Mouse (Mus musculus) adrenal gland, postnatal 4 days (tissue): ENCODE measurements at regions not wholly inside any gene's neighbourhood (a gene's known extent, or its start where the extent isn't known, plus 50 kb on each side); places are given as distances from the start of the nearest gene placed in this dataset.

Source experiments
- DNase-seq, 2 experiments: peaks; one replicate each; pipeline ENCODE4 v3.0.0; 2021 to 2022; ENCODE audit warnings: low spot score in 2 of 2, mixed read lengths in 2 of 2

DNA sequence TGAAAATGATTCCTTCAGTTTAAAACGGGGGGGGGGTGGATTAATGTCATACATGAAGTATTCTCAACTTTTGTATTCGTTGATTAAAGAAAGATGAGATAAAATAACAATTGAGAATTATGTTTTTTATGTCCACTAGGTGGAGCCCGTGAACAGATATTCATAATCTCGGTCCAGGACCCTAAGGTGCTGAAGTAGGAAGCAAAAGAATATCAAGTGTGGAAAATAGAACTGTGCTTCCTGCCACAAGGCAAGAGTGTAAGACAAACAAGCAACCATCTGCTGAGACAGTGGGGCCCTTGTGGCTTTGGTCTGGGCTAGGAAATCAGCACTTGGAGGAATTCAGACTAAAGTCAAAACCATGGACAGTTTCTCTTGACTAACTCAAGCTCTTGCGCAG lies 50.9 kb upstream of the Kap start:
- no peak for DNase-seq

DNA sequence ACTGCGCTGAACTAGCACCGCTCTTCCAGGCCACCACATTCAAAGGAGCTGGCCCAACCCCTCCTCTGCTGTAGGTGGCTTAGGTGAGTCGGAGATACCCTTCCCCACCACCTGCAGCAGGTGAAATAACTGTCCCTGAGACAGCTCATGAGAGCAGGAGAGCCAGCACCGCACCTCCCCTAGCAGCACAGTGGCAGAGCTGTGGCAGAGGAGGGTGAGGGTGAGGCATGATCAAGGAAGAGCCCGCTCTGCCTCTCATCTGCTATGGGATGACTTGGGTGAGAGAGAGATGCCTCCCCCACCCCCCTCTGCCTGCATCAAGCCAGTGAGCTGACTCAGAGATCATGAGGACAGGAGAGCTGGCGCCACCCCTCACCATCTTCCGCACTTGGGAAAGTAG lies 81.1 kb upstream of the Kap start:
- no peak for DNase-seq

DNA sequence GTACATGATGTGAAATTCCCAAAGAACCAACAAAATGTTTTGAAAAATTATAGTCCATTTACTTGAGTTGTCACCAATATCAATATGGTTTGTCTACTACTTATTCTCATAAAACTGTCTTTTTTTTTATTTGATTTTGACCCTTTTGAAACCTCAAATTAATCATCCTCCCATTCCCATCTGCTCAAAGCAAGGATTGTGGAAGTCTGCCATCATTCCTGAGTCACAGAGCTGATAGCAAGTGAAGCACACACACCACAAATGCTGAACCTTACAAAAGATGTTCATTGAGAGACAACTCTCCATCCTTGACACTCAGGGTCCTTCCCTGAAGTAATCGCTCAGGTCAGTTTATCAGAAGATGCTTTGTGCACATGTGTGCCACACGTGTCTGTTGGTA lies 82.1 kb upstream of the Kap start:
- no peak for DNase-seq

DNA sequence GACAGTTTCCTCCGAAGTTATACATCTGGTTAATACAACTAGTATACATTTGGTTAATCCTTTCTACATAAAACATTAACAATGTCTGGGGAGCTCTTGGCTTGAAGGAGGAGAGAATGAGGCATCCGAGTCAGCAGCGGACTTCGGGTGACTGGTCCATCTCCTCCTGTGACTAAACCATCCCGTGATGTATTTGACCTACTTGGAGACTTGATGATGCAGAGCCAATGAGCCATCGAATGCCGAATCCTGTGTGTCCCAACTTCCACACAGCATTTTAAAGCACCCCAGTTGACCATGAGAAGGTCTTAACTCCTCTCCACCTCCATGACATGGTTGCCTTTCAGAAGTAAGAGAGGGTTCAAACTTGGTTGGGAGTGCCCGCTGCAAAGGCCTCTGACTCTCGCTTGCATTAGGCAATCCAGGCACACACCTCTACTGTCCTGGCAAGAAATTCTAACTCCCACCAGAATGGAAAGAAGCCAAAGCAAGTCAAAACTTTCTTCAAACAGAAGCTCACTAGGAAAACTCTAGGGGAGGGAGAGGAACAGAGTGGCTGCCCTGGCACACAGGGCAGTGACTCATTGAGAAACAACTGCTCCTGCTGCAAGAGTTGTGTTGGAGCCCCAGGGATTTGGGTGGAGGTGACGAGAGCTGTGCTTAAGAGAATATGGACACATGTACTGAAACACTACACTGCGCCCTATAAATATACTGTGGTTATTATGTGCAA lies 75.4 kb upstream of the Etv6 start:
- no peak for DNase-seq

DNA sequence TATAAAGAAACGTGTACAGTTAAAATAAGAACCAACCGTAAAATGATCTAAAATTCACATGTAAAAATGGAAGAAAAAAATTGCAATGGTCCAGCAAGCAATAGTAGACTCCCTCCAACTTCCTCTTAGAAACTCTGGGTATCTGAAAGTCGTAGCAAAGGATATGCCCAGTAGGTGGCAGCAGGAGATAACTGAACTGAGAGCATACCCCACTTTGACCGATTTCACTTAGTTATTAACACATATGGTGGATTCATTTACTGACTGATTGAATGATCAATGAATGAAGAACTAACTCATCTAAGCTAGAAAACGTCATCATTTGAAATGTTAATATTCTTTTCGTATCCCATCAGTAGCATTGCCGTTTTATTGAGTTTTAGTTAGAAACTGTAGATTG lies 74.8 kb upstream of the Etv6 start:
- DNase-seq: peak; percentile 21 to 38

DNA sequence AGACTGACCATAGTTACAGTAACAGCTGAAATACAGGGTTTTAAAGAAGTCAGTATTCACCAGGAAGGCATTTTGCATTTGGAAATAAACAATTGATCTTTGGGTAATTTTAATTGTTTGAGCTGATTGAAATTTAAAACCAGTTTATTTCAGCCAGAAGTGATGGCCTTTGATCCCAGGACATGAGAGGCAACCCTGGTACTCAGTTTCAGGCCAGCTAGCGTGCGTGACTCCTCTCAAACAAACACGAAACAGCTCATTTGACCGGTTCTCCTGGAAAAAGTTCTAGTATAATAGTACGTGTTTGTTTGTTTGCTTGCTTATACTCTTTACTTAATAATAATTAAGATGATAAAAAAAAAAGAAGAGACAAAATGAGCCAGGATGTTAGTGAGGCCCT lies 72.9 kb upstream of the Etv6 start:
- DNase-seq: no peak

DNA sequence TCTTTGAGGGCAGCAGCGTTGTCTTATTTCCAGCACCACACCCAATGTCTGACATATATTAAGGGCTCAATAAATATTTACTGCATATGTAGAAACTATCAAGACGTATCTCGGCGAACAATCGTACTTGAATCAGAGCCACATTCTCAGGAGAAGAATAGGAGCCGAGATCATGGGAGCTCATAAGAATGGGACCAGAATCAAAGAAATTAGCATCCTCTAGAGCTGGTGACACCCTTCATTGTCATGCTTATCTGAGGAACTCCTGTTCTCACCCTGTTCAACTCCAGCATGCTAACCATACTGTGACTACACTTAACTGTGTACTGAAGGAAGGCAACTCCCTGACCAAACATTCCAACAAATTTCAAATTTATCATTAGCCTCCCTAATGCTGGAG lies 72.2 kb upstream of the Etv6 start:
- DNase-seq: no peak

DNA sequence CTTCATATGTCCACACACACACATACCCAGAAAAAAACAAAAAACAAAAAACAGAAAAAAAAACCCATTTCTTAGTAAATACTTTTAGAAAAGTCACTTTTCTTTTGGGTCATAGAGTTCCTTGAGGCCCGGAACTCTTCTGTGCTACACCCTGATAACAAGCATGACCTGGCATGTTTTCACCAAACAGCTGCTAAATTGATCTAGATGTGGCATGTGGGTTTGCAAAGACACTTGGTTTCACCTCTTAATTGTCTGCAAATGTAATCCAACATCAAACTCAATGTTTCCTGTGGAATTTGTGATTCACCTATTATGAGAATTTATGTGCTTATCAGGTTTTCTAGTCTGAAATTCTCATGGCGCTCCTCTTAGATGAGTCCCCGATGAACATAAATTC lies 68.2 kb upstream of the Etv6 start:
- DNase-seq: no peak

DNA sequence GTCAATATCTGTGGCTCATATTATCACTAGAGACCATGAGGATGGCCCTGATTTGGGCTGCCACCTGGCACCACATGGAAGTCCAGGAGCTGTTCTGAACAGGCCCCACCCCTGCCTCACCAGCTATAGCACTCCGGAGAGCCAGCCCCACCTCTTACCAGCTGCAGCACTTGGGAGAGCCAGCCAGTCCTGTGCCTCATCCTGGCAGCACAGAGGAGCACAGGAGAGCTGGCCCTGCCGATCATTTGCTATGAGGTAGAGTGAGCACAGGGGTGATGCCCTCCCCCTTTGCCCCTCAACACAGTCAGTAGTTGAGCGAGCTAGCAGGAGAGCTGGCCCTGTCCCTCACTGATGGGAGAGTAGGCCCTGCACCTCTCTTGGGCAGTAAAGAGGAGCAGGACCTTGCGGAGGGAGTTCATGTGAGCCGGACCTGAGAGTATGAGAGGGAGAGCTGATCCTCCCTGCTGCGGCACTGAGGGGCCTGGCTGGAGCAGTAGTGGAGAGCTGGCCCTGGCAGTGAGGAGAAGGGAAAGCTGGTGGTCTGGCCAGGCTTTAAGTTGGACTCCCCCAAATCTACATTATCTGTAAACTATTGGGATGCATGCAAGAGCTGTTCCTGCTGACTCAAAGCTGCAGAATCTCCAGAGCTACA lies 63.3 kb upstream of the Etv6 start:
- DNase-seq: no peak

DNA sequence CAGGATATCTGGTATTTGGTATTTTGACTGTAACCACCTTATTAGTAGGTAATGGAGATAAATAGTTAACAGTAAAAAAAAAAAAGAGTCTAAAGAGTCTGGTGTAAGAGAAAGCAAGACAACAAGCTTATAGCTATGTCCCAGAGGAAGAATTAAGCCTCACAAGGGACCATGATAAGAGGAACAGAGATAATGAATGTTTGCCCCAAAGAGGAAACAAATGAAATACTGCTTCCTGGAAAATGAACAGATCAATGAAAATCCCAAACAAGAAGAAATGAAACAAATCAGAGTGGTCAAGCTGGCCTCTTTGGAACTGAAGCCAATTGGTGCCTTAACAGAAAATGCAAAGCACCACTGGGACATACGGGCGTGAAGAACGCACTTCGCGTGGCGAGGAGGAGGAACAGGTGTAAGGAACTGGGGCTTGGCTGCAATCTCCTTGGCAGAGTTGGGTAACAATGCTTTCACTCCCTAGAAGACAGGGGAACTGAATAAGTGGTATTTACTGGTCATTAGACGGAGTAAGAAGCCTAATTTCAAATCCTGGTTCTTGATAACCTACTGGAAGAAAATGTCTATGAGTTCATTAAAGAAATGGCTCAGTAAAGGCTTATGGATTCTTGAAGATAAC lies 62.2 kb upstream of the Etv6 start:
- no peak for DNase-seq

DNA sequence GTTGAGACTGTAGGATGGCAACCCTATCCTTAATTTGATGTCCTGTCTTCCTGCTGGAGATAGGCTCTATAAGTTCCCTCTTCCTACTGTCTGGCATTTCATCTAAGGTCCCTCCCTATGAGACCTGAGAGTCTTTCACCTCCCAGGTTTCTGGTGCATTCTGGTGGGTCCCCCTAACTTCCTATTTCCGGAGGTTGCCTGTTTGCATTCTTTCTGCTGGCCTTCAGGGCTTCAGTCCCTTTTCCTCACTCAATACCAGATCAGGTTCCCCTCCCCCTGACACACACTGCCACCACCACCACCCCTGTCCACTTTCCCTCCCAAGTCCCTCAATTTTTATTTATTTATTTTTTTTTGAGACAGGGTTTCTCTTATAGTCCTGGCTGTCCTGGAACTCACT lies 59.5 kb upstream of the Etv6 start:
- no peak for DNase-seq

DNA sequence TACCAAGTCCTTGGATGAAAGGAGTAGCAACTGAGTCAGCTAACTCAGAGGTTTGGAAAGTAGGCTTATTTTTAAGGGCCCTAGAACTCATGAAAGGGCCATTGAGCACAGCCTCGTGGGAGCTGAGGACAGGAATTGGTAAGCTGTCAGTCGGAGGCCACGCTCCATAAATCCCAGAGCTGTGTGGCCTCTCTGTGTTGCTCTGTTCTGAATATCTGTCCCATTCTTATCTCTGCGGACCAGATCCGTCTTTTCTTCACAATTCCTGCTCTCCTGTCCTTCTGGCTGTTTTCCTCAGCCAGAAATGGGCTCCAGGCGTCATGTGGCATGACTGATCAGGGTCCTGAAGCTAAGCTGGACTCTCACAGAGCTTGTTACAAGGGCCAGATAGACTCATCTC lies 58.6 kb upstream of the Etv6 start:
- DNase-seq: no peak

DNA sequence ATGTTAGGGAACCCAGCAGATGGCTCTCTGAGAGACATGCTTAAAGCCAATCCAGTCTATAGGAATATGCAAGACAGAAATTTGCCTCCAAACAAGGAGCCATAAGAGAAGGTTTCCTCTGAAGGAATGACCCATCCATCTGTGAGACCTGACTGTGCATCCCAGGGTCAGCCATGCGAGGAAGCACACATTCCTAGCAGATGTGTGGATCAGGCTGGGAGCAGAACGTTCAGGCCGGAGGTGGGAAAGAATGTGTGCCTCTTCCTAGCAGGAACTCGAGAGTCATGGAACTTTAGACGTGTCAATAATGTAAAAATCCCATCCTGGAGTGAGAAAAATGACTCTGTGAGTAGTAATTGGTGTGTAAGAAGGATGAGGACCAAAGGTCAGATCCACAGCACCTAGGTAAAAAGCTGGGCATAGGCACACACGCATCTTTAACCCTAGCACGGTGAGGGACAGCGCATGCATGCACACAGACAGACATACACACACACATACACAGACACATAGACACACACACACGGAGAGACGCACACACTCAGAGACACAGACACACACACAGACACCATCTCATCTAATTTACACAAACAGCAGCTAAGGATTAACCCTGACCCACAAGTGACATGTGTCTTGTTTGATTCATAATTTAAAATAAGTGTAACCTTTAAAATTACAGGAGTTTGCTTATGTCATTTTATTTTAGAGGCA lies 51.5 kb upstream of the Etv6 start:
- no peak for DNase-seq

DNA sequence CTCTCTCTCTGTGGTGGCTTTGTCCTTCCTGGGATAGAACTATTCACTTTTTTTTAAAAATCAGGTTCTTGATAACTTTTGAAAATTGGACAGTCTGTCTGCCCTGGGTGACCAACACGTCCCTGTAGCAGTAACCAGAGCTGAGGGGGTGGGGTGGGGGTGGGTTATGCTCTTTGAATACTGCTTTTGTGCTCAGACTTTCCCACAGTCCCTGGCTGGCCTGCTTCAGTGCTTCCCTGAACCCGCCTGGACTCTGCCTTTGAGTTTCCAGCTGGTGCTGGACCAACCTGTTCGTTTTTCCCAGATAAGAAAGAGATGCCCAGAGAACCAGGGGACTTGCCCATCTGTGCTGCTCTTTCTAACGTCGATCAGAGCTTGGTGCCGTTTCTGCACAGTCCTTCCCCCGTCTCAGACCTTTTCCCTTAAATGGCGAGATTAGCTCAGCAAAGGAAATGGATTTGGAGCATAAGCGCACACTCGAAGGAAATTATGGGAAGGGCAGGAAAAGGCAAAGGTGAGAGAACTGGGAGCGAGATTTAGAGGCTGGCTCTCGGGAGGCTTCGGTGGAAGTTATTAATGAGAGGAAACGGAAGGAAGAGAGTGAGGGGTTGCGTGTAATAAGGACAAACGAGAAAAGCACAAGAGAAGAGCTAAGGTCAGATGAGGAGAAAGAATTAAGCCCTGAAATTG lies 50.7 kb upstream of the Etv6 start:
- DNase-seq: no peak
